9 mouse cellular contexts compared by ENCODE assay signal in genomic region chr11:88585880-88586279, GRCm38 (mm10).
DNase-seq lines count a peak whose midpoint lies in the region; ATAC-seq and TF ChIP-seq lines count a peak whose summit lies in the region.
"Had no signal": no experiment of that assay in that cellular context is flagged by ENCODE, and none has a peak within 500 bp of the region (broad histone marks: within the 10 kb centered on the region; RNA-seq: fewer than 3 reads in every experiment).

No protein-coding gene starts in this region.

- H3K4me1 ChIP-seq in embryonic fibroblast, embryonic 13.5 days (ENCODE audit: control insufficient read depth, insufficient read depth, low read length): peaks cover 15% of the 10 kb centered on the region
- H3K4me1 ChIP-seq in hindbrain, embryonic 15.5 days (replicated peaks): peaks cover 99% of the 10 kb centered on the region
- H3K4me1 ChIP-seq in neural tube, embryonic 15.5 days: peaks cover 88% of the 10 kb centered on the region

- peak overlapping the region; percentile 88 for H3K27ac ChIP-seq in layer of hippocampus, adult 2 months
- H3K27ac ChIP-seq in embryonic fibroblast, embryonic 13.5 days (ENCODE audit: insufficient read depth, low read length): peak overlapping the region; percentile 41; the same call in 1 of the 2 replicates
- peak overlapping the region; percentile 67 for H3K27ac ChIP-seq in hindbrain, embryonic 15.5 days (replicated peaks)
- H3K27ac ChIP-seq in neural tube, embryonic 15.5 days (replicated peaks): peak overlapping the region; percentile 77

- no peak for TF ChIP-seq CTCF in layer of hippocampus, adult 2 months (conservative IDR thresholded peaks at IDR 0.05)
- TF ChIP-seq CTCF in embryonic fibroblast, embryonic 13.5 days (IDR thresholded peaks at IDR 0.05; ENCODE audit: borderline replicate concordance, insufficient read depth, low read length): no peak

- no peaks in the 10 kb centered on the region for H3K9me3 ChIP-seq in hindbrain, embryonic 15.5 days
- H3K9me3 ChIP-seq in neural tube, embryonic 15.5 days (replicated peaks): no peaks in the 10 kb centered on the region

- no peak for TF ChIP-seq POLR2A in embryonic fibroblast, embryonic 13.5 days (IDR thresholded peaks at IDR 0.05; ENCODE audit: low read depth, low read length)

- 45% methylated on average over 2 of the region's 2 CpGs for WGBS in hindbrain, embryonic 15.5 days
- 28% methylated on average over 2 of the region's 2 CpGs for WGBS in neural tube, embryonic 15.5 days

- ATAC-seq in hindbrain, embryonic 15.5 days (ENCODE audit: low FRiP score, low read depth): no peak
- no peak for ATAC-seq in neural tube, embryonic 15.5 days (ENCODE audit: low FRiP score)
- ATAC-seq in monocyte, adult 5-6 weeks (replicated peaks; ENCODE audit: insufficient number of reproducible peaks, low FRiP score, low TSS enrichment, poor library complexity, severe bottlenecking): no peak

- H3K4me2 ChIP-seq in hindbrain, embryonic 15.5 days: peak overlapping the region; percentile 16; the same call in 1 of the 2 replicates
- no peak overlapping the region for H3K4me2 ChIP-seq in neural tube, embryonic 15.5 days
- H3K4me2 ChIP-seq: lung, embryonic 14.5 days had no signal

- intact Hi-C loops in gastrocnemius, postnatal 14 days (cut with DNase I; ENCODE audit: low total_unique reads): no loop called here

- DNase-seq in layer of hippocampus, adult 2 months (ENCODE audit: low spot score in 2 of 2): no peak
- no peak for DNase-seq in layer of hippocampus, adult 8-10 months (ENCODE audit: low spot score in 2 of 2)
- DNase-seq in gastrocnemius, postnatal 14 days: no peak

- H3K9ac ChIP-seq in hindbrain, embryonic 15.5 days: no peak overlapping the region
- no peak overlapping the region for H3K9ac ChIP-seq in neural tube, embryonic 15.5 days (replicated peaks)

- H3K27me3 ChIP-seq in hindbrain, embryonic 15.5 days: no peaks in the 10 kb centered on the region
- H3K27me3 ChIP-seq in neural tube, embryonic 15.5 days (replicated peaks): no peaks in the 10 kb centered on the region
- H3K27me3 ChIP-seq: Patski had no signal

- H3K4me3 ChIP-seq in layer of hippocampus, adult 2 months: no peak overlapping the region
- H3K4me3 ChIP-seq in embryonic fibroblast, embryonic 13.5 days (ENCODE audit: insufficient read depth, low read length): no peak overlapping the region
- no peak overlapping the region for H3K4me3 ChIP-seq in hindbrain, embryonic 15.5 days
- no peak overlapping the region for H3K4me3 ChIP-seq in neural tube, embryonic 15.5 days (replicated peaks)

- H3K36me3 ChIP-seq in hindbrain, embryonic 15.5 days: no peaks in the 10 kb centered on the region; the same call in 1 of the 2 replicates
- H3K36me3 ChIP-seq in neural tube, embryonic 15.5 days: no peaks in the 10 kb centered on the region; the same call in 1 of the 2 replicates
